Mouse (Mus musculus) kidney, postnatal 36 days (tissue): ENCODE data around the gene Pla2g6.

Experiments
- DNase-seq, 2 experiments: peaks; one replicate each; pipeline ENCODE4 v3.0.0; 2021 to 2022; ENCODE audit warnings: mixed read lengths in 2 of 2

The Pla2g6 gene

DNA sequence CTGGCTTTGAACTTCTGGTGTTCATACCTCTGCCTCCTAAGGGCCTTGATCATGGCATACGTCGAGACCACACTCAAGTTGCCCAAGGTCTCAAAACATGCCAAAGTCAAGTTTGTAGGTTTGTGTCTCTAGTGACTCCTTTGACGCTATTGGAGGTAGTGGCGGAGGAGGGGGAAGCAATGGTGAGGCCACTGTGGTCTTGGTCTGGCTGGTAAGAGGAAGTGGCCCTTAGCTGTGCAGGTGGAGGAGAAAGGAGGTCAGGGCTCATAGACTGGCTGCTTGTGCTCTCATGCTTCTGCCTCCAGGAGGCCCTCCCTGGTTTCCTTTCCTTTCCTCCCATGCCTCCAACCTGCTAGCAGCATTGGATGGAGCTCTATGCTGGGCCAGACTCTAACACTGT lies 22.7 kb upstream of the Pla2g6 start:
- DNase-seq, result no peak

DNA sequence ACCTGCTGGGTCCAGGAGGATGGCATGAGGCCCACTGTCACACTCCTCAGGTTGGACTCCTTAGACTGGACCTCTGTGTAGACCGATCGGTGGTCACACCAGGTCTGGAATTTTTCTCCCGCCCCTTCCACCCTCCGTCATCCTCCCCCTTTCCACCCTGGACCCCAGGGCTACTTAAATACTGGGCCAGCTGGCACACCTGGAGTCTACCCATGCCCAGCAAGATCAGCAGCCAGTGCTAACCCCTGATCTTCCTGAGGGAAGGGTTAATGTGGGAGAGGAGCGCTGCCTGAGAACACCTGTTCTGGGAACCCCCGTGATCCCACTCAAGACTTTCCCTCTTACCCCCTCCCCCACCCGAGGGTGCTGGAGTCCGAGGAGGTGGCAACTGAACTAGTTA lies 20.5 kb upstream of the Pla2g6 start:
- no peak for DNase-seq

DNA sequence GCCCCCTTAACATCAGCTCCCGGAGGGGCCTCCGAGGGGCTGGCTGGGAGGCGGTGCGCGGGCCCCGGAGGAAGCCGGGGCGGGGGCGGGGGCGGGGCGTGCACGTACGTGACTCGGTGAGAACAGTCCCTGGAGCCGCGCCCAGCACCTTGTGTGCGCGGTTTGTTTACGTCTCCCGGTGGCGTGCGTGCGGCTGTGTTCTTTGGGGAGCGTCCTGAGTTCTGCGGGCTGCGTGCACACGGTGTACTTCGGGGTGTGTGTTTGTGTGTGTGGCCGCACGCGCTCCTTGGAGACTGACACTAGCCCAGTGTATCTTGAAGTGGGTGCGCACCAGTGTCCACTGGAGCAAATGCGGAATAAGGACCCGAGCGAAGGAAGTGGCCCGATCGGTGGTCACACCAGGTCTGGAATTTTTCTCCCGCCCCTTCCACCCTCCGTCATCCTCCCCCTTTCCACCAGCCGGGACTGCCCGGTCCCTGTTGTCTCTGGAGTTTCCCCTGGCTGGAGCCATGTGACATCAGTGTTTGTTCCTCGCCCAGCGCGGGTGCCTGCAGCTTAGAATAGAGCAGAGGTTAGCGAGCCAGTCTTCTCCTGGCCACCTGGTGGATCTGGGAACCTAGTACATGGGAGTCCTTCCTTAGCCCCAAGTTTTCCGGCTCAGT lies 19.8 kb upstream of the Pla2g6 start:
- peak; percentile 81 for DNase-seq

DNA sequence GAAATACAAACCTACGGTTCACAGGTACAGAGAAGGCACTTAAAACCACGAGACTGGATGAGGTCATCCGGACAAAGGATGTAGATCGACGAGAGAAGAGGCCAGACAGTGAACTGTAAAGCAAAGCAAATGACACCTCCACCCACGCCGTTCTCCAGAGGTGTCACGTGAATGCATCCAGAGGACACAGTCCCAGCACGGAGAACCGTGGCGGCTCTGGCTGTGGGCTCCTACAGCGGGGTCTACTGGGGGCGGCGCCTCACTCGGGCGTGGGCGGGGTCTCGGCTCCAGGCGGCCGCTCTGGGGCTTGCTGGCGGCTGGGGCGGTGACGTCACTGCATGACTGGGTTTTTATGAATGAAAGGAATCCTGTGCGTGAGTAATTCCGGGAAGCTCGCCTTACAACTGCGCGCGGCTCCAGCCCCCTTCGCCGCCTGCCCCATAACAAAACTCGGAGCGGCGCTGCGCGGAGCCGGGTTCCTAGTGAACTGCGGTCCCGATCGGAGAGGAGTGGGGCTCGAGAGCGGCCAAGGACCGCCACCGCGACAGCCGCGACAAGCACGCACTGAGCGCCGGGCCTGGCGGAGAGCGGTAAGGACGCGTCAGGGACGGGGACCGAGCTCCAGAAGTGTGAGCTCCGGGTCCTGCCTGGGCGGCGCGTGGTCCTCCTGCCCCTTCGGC lies 19.1 kb upstream of the Pla2g6 start:
- peak; percentile 91 to 93 for DNase-seq

DNA sequence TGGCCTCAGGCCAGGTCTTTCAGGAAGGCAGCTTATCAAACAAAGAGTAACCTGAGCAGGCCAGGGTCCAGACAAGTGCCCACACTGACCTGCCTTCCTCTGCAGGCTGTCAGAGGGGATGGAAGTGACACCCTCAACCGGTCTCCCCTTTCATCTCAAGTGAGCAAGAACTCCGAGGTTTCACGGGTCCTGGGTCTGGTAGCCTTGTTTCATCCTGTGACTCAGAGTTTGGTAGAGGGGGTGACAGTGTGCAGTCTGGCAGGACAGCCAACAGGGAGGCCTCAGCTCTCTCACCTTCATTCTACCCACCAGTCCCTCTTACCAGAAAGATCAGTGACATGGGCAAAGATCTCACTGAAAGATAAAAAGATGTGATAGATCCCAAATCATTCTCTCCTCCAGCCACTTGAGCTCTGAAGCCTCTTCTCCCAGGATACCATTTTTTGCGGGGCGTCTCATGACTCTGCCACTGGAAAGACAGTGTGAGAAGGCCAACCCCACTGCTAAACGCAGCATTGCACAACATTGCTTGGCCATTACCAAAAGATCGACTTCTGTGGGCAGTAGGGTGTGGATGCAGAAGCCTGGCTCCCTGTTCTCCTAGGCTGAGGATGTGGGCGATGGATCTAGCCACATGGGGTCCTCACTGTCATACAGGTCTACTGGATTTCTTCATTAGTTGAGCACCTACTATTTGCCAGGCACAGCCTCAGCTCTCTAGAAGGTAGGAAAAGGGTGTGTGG lies 18.0 kb upstream of the Pla2g6 start, which contains the start of gene Maff:
Gene Maff, plus strand, starts transcription at position 571 of the 743 bp plus-strand sequence.
- no peak for DNase-seq

DNA sequence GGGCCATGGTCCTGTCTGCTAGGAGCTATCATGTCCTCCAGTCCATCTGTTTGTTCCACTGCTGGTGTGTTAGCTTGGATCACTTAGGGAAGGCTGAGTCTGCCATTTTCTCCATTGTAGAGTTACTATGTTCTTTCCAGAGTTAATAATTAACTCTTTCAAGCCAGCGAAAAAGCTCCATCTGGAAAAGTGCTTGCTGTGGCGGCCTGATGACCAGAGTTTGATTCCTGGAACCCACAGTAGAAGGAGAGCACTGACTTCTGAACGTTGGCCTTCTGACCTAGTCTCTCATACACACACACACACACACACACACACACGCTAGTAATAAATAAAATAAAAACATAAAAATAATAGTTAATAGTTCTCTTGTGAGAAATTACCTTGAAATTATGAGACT lies 16.4 kb upstream of the Pla2g6 start:
- peak; percentile 54 to 68 for DNase-seq

DNA sequence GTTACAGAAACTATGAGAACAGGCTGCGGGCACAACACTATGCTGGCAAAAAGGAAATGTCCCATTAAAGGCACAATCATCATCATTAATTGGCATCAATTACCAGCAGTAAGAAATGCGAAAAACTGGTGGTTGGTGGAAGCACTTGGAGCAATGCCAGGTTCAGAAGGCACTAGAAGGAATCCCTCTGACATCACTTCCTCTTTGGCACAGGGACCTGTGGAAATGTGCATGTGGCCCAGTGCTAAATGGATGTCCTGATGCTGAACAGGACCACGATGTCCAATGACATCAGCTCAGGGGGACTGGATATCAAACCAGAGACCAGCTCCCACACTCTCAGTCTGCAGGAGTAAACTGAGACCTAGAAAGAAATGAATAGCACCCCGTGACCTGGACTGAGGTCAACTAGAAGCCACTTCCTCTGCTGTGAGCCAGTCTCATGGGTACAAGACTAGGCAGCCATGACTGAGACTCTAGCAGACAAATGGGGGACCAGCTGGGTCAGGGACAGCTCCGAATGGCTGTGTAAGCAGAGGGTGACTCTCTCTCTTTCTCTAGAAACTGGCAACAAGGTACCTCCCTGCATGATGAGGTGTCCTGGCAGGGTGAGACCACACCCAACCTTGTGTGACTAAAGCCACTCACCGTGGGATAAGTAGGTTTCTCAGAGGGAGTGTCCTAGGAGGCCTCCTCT lies 14.6 kb upstream of the Pla2g6 start:
- no peak for DNase-seq

DNA sequence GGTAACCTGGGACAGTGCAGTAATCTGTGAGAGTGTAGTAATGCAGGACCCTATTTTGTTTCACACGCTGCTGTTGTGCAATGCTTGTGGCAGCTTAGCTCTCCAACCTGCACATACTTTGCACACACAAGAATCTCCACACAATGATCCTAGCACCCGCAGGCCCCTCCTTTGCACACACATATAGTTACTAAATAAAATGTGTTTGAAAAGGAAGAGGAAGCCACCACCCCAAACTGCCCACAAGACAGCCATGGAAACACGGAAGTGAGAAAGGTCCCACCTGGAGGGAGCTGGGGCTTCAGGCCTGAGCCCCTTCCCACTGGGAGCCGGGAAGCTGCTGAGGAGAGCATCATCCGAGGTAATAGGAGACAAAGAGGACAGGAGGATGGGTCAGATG lies 10.8 kb upstream of the Pla2g6 start:
- no peak for DNase-seq

DNA sequence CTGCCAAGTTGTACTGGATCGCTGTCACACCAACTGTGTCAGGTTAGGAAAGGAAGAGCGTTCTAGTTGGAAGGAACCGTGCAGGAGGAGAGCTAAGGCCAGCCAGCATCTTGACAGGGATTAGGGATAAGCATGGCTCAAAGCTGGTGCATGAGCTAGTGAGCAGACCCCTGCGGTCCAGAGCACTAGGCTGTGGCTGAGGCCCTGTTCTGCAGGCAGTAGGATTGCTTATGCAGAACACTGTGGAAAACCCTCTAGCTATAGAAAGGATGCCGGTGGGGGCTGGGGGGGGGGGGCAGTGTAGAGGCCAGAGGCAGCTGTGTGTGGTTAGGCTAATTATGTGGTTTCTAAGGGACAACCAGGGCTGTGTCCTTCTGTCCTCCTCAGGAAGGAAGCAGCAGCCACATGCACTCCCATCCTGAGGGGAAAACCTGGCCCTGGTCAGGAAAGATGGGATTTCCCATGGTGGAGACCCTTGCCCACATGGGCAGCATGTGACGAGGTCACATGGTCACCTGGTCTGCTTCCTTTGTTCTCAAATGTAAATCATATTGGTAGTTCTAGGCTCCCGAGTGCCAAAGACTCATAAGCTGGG lies 7.0 kb upstream of the Pla2g6 start:
- DNase-seq, result no peak

DNA sequence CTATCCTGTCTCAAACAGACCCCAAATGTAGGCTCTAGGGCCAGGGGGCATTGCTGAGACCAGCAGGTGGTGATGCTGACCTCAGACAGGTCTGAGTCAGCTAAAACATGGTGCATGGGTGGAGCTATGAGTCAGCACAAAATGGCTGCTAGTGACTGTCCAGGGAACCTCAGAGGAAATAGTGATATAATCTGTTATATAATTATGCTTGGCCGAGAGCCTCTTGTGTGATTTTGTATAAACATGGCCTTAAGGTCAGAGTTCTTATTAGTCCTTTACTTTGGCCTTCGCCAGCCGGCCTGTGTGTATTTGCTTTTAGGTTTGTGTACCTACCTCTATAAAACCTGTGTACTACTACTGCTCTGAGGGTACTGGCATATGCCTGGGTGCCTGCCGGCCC lies 5.2 kb upstream of the Pla2g6 start:
- DNase-seq, result peak; percentile 39 to 62

DNA sequence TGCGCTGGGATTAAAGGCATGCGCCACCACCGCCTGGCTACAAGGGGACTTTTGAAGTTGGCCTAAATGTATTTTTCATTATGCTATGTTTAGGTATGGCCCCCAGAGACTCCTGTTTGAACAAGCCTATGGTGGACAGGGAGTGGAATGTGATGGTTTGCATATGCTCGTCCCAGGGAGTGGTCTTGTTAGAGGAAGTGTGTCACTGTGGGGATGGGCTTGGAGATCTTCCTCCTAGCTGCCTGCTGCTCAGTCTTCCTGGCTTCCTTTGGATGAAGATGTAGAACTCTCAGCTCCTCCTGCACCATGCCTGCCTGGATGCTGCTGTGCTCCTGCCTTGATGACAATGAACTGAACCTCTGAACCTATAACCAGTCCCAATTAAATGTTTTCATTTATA lies 2.3 kb upstream of the Pla2g6 start:
- no peak for DNase-seq

DNA sequence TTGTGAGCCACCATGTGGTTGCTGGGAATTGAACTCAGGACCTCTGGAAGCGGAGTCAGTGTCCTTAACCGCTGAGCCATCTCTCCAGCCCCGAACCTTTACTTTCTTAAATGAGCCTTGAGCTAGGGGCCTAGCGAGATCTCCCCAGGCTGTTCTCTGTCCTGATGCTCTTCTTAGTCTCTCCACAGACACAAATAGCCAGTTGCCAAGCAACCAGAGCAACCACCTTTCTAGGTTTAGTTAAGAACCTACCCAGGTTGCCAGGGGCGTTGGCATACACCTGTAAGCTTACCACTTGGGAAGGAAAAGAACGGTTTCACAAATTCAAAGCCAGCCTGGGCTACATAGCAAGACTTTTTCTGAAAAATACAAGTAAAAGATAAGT lies 1.8 kb upstream of the Pla2g6 start:
- DNase-seq, result no peak

DNA sequence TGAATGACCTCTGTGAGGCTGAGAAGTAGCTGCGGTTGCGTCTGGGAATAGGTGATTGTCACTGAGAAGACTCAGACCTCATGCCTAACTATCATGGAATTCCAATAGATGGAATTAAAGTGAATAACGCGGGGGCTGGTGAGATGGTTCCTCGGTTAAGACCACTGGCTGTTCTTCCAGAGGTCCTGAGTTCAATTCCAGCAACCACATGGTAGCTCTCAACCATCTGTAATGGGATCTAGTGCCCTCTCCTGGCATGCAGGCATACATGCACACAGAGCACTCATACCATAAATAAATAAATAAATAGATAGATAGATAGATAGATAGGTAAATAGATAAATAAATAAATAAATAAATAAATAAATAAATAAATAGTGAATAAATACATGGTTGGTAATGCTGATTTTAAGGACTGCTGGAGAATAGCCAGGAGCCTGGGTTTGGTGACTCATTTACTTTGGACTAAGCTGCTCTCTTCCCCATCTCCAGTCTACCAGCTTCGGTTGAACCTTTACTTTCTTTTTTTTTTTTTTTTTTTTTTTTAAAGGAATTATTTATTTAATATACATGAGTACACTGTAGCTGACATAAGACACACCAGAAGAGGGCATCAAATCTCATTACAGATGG lies 1.3 kb upstream of the Pla2g6 start:
- no peak for DNase-seq

DNA sequence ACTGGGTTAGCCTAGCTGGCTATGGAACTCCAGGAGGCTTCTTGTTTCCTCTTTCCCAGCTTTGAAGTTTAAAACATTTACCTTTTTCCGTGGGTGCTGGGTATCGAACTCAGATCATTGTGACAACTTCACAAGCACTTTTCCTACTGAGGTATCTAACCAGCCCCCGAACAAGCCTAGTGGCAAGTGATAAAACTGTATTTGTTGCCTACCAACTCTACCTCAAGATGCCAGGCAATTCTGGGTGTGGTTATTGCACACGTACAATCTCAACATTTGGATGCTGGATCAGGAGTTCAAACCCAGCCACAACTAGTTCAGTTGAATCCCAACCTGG lies 717 bp upstream of the Pla2g6 start:
- DNase-seq, result no peak

DNA sequence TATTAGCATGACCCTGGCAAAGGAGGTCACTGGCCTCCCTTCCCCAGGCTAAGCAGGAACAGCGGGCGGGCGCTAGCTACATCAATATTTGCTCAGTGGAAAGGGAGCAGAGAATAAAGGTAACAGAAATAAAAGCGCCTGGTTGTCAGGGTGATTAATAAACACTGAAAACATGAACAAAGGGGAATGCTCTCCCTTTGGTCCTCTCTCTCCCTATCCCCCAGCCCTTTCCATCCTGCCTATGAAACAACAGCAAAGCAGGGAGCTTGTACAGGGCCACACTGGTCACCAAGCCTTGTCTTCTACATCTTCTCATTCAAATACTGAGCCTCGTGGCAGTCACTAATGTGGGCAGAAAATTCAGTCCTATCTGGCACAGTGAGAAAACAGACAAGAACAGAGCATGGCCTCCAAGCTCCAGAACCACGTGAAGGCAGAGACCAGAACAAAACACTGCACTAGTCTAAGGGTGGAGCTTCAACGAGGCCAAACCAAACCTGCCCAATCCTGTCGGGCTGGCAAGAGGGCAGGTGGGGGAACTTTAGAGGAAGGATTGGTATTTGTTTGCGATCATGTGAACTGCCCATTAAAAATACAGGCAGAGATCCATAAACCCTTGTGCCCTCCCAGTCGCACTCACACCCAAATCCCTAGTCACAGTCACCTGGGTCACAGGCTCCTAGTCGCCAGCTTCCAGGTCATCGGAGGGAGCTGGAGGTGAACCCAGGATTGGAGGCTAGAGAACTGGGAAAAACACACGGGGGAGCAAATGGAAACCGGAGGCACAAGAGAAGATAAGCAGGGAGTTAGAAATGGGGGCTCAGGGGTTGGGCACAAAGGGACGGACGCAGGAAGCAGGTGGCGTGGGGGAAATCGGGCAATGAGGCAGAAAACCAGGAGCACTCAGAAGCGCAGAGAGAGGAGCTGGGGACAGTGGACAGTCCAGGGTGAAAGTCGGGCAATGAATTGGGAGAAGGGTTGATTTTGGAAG lies 924 bp downstream of the Pla2g6 start:
- DNase-seq, result peak; percentile 71 to 85

DNA sequence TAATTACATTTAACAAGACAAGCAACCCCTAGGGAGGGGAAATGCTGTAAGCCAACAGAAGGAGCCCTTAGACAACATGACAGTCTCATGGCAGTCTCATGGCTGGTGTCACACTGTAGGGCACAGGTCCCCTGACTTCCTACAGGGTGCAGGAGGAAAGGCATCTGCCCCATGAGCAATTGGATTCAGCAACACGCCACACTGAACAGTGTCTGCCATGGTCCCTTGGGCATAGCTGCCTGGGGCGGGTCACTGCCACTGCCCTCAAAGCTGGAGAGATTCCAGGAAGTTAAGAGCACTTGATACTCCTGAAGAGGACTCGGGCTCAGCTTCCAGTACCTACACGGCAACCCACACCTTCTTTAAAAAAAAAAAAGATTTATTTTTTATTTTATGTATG lies 1.9 kb downstream of the Pla2g6 start:
- peak; percentile 42 to 43 for DNase-seq

DNA sequence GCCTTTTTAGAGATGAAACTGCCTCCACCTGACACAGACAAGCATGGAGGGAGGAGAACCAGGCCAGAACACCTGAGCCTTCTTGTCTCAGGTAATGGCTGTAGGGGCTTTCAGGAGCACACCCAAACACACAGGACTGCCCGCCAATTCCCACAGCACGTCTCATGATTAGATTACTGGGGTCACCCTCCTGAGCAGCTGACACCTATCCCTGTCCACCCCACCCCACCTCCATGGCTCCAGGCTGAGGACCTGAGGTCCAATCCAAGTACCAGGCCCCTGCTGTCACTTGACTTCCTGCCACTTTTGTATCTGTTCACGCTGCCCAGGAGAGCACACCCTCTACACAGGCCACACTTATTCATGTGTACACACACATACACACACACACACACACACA lies 2.4 kb downstream of the Pla2g6 start:
- DNase-seq, result no peak

DNA sequence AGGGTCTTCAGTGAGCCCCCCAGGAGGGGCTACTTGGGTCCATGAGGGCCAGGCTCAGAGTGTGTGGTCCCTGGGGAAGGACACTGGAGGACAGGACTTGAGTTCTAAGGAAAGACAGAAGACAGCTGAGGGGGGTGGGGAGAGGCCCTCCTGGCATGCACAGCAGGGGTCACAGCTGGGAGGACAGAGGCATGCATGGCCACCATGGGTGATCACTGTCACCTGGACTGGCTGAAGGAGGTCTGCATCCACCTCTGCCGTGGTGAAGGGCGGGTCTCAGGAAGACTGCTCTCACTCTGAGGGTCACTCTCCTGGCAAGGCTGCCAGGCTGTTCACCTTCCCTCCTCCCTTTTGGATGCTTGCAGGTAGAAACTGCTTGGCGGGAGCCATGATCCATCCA lies 3.8 kb downstream of the Pla2g6 start:
- no peak for DNase-seq

DNA sequence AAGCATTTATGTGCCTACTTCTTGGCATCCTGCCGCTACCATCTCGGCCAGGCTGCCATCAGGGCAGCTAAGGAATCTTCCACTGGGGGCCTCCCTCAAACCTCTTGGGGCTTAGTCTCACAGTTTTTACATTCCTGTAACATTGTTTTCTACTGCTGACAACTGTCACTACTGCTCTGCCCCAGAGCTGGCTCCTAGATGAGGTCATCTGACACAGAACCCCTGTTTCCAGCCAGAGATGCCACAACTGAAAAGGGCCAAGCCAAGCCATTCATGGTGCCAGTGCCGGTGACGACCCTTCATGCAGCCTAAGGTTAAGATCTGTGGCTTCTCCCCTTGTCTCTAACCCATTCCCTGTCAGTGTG lies 4.4 kb downstream of the Pla2g6 start:
- no peak for DNase-seq

DNA sequence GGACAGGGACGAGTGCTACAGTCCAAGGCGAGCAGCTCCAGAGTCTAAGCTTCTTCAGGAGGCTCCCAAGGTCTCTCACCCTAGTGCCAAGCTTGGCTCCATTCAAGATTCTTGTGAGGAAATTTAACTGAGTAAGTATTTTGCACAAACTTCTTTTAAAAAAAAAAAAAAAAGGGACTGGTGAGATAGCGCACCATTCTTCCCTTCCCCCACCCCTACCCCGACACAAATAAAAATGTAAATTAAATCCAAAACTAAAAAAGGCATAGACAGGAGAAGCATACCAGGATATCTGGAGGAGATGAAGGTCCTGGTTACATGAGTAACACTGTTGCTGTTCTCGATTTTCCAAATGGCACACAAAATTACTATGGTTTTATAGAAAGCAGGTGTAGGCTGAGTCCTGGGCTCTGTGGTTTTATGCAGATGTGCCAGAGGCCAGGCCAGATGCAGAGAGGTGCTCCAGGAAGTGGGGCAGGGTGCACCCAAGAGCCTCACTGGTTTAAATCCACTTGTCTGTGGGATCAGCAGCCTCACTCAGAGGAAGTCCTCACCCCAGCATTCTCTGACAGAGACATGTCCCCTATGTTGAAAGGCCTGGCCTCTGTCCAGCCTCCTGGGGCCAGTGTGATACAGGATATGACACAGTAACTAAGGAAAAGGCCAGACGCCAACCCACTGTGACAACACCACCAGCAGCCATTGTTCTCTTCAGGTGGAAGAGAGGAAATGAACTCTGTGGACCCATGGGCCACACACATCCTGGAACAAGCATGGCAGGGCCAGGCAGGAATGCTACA lies 5.0 kb downstream of the Pla2g6 start:
- peak; percentile 89 to 92 for DNase-seq
